Mouse (Mus musculus): ENCODE results near the gene Chrm3. TPM values are rescaled to one million over a fixed set of nuclear protein-coding genes. Genes with fewer than 3 reads are reported as not detected.

The Chrm3 gene
- polyA plus RNA-seq, 1 experiment from 2014 or later = 3.2 TPM

DNA sequence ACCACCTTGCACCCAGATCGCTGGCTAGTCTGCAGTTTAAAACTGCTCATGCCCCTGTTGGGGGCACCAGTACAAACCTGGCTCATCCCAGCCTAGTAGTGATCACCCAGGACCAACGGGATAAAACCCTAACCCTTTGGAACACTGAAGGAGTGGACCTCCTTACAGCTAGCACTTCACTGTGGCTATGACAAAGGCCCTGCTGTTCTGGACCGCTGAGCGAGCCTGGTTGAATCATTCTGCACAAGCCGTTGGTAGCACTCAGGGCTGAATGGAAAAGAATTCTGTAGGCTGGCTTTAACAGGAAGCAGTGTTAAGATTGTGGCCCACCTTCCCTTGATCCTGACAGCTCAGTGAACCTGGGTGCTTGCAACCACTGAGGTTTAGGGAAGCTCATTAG lies 470.2 kb downstream of the Chrm3 start:
- Histone ChIP-seq H3K27me3 (ENCODE audit: control insufficient read depth, insufficient read depth, low read length) (no peaks in the 10 kb centered on the region), H3K36me3 (ENCODE audit: control insufficient read depth, insufficient read depth, low read length) (no peaks in the 10 kb centered on the region), H3K9ac (ENCODE audit: low read length) (no peak overlapping the region), H3K4me1 (ENCODE audit: control insufficient read depth, insufficient read depth, low read length) (no peaks in the 10 kb centered on the region), H3K4me3 (replicated peaks; ENCODE audit: low read length) (no peak overlapping the region), H3K27ac (ENCODE audit: low read length) (no peak overlapping the region), H3K9me3 (replicated peaks; ENCODE audit: control insufficient read depth, low read length) (no peaks in the 10 kb centered on the region), H3K4me2 (ENCODE audit: low read depth, low read length) (no peak overlapping the region)
- WGBS = 70% methylated on average over 5 of the region's 5 CpGs
- no peak for ATAC-seq (ENCODE audit: insufficient read depth, low FRiP score)

GRCm38 (mm10) chr13:9889954-9890353 lies 470.7 kb downstream of the Chrm3 start:
- no peaks in the 10 kb centered on the region for H3K27me3 ChIP-seq (ENCODE audit: control insufficient read depth, insufficient read depth, low read length)
- H3K4me3 ChIP-seq (replicated peaks; ENCODE audit: low read length) = no peak overlapping the region
- H3K9ac ChIP-seq (ENCODE audit: low read length) = no peak overlapping the region
- H3K4me1 ChIP-seq (ENCODE audit: control insufficient read depth, insufficient read depth, low read length) = no peaks in the 10 kb centered on the region
- no peak for ATAC-seq (ENCODE audit: insufficient read depth, low FRiP score)
- no peaks in the 10 kb centered on the region for H3K9me3 ChIP-seq (replicated peaks; ENCODE audit: control insufficient read depth, low read length)
- H3K36me3 ChIP-seq (ENCODE audit: control insufficient read depth, insufficient read depth, low read length) = no peaks in the 10 kb centered on the region
- no peak overlapping the region for H3K27ac ChIP-seq (ENCODE audit: low read length)
- 69% methylated on average over 1 of the region's 1 CpGs for WGBS
- no peak overlapping the region for H3K4me2 ChIP-seq (ENCODE audit: low read depth, low read length)

DNA sequence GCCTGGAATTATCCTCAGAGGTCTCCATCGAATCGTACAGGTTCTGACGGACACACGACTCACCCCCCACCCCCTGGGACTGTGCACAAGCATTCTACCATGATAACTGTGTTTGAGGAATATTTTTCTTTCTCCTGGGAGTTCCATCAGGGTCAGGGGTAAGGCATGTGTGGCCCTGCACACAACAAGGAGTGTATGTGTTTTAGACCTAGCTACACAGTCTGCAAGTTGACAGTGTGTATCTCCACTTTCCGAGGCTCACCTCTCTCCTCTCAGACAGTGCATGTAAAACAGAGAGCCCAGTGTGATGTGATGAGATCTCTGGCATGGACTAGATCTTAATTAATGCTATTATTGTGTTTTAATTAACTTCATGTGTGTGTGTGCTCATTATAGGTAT lies 472.4 kb downstream of the Chrm3 start:
- H3K4me2 ChIP-seq (ENCODE audit: low read depth, low read length) = no peak overlapping the region
- no peaks in the 10 kb centered on the region for H3K9me3 ChIP-seq (replicated peaks; ENCODE audit: control insufficient read depth, low read length)
- WGBS = 66% methylated on average over 5 of the region's 5 CpGs
- no peak overlapping the region for H3K9ac ChIP-seq (ENCODE audit: low read length)
- H3K4me3 ChIP-seq (replicated peaks; ENCODE audit: low read length) = no peak overlapping the region
- no peak overlapping the region for H3K27ac ChIP-seq (ENCODE audit: low read length)
- no peak for ATAC-seq (ENCODE audit: insufficient read depth, low FRiP score)
- no peaks in the 10 kb centered on the region for H3K36me3 ChIP-seq (ENCODE audit: control insufficient read depth, insufficient read depth, low read length)
- H3K27me3 ChIP-seq (ENCODE audit: control insufficient read depth, insufficient read depth, low read length) = no peaks in the 10 kb centered on the region
- no peaks in the 10 kb centered on the region for H3K4me1 ChIP-seq (ENCODE audit: control insufficient read depth, insufficient read depth, low read length)

DNA sequence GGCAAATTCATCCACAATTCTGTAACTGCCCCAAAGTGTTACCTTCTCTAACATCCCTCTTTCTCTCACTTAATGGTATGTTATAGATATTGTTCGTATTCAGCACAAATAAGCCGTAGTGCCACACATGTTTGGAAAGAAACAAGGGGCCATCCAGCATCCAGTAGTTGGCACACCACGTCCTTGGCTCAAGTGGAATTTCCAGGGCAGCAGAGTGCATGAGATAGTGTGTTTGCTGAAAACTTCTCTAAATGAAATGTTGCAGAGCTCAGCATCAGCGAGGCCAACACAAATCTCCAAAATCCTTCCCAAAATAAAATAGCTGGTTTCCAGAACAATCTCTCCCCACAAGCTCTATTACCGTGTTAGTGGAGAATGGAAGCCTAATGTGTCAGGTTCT lies 473.4 kb downstream of the Chrm3 start:
- Histone ChIP-seq H3K27me3 (ENCODE audit: control insufficient read depth, insufficient read depth, low read length) (no peaks in the 10 kb centered on the region), H3K4me1 (ENCODE audit: control insufficient read depth, insufficient read depth, low read length) (no peaks in the 10 kb centered on the region), H3K9ac (ENCODE audit: low read length) (no peak overlapping the region), H3K27ac (ENCODE audit: low read length) (no peak overlapping the region), H3K36me3 (ENCODE audit: control insufficient read depth, insufficient read depth, low read length) (no peaks in the 10 kb centered on the region), H3K9me3 (replicated peaks; ENCODE audit: control insufficient read depth, low read length) (no peaks in the 10 kb centered on the region), H3K4me2 (ENCODE audit: low read depth, low read length) (no peak overlapping the region), H3K4me3 (replicated peaks; ENCODE audit: low read length) (no peak overlapping the region)
- ATAC-seq (ENCODE audit: insufficient read depth, low FRiP score) = no peak
- WGBS = 81% methylated on average over 5 of the region's 5 CpGs

DNA sequence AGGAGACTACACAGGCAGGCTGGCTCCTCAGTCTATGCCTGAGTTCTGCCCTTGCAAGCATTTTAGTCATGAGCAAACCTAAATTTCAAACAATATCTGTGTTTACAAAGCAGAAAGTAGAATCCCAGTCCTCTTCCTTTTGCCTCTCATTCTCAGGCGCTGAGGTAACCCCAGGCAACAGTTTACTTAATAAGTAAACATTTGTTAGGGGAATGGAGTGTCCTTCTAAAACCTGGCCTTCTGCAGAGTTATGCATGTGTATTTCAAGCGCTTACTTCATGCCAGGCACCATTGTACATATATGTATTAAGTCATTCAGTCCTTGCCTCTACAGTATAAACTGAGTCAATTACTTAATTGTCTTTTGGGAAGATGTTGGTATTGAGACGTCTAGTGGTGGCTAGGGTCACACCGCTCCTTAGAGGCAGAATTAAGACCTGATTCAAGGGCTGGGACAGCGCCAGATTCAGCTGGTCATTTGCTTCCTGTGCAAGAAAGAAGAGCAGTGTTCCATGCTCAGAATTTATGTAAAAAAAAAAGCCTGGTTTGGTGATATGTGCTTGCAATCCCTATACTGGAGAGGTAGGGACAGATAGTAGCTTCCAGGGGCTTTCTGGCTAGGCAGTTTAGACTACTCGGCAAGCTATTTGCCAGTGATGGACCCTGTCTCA lies 474.0 kb downstream of the Chrm3 start:
- Histone ChIP-seq H3K9me3 (replicated peaks; ENCODE audit: control insufficient read depth, low read length) (no peaks in the 10 kb centered on the region), H3K9ac (ENCODE audit: low read length) (no peak overlapping the region), H3K4me2 (ENCODE audit: low read depth, low read length) (no peak overlapping the region), H3K4me1 (ENCODE audit: control insufficient read depth, insufficient read depth, low read length) (no peaks in the 10 kb centered on the region), H3K36me3 (ENCODE audit: control insufficient read depth, insufficient read depth, low read length) (no peaks in the 10 kb centered on the region), H3K4me3 (replicated peaks; ENCODE audit: low read length) (no peak overlapping the region), H3K27me3 (ENCODE audit: control insufficient read depth, insufficient read depth, low read length) (no peaks in the 10 kb centered on the region), H3K27ac (ENCODE audit: low read length) (no peak overlapping the region)
- no peak; the same call in 1 of the 2 replicates for ATAC-seq (ENCODE audit: insufficient read depth, low FRiP score)
- 52% methylated on average over 6 of the region's 6 CpGs for WGBS

DNA sequence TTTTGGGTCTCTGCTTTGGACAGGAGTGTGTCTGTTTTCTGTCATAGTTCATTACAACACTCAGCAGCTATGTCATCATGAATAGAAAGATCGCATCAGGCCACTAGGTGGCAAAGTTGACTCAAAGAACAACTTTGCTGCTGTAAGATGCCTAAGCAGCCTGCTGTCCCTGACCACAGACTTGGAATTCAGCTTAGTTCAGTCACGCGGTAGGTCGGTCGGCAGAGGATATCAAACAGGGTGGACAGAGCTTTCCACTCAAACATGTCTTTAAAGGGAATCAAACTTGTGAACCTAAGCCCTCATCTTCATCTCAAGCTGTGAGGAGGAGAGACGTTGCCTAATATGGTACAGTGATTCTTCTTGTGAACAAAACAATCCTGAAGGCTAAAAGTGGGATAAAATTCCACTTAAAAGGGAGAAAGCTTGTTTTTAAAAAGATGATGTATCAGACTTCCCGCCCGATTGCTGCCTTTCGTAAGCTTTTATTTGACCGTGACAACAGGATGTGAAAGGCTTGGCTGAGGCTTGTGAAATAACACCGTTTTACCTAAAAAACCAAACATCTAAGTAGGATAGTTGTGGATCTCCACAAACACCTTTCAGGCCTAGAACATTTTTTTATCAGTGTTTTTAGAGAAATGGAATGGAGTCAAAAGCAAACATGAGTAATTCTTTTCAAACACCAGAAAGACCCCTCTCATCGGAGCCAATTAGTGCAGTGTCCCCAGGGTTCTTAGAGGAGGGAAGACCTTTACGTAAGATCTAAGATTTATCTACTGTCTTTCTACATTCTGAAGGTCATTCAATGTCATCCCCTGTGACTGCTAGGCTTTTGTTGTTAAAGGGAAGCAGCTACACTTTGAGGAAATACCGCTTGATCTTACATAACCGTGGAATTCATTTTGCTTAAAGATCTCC lies 478.0 kb downstream of the Chrm3 start:
- no peak overlapping the region for H3K9ac ChIP-seq (ENCODE audit: low read length)
- 36% methylated on average over 15 of the region's 15 CpGs for WGBS
- H3K27ac ChIP-seq (ENCODE audit: low read length) = no peak overlapping the region
- peak; percentile 61; the same call in 1 of the 2 replicates for ATAC-seq (ENCODE audit: insufficient read depth, low FRiP score)
- H3K27me3 ChIP-seq (ENCODE audit: control insufficient read depth, insufficient read depth, low read length) = no peaks in the 10 kb centered on the region
- no peaks in the 10 kb centered on the region for H3K4me1 ChIP-seq (ENCODE audit: control insufficient read depth, insufficient read depth, low read length)
- no peaks in the 10 kb centered on the region for H3K36me3 ChIP-seq (ENCODE audit: control insufficient read depth, insufficient read depth, low read length)
- H3K4me3 ChIP-seq (replicated peaks; ENCODE audit: low read length) = no peak overlapping the region
- H3K9me3 ChIP-seq (replicated peaks; ENCODE audit: control insufficient read depth, low read length) = no peaks in the 10 kb centered on the region
- H3K4me2 ChIP-seq (ENCODE audit: low read depth, low read length) = no peak overlapping the region

GRCm38 (mm10) chr13:9881930-9882329 lies 478.7 kb downstream of the Chrm3 start:
- Histone ChIP-seq H3K4me1 (ENCODE audit: control insufficient read depth, insufficient read depth, low read length) (no peaks in the 10 kb centered on the region), H3K4me3 (replicated peaks; ENCODE audit: low read length) (no peak overlapping the region), H3K27ac (ENCODE audit: low read length) (0 out of 2 replicates have a peak overlapping the region, but pooled peaks have one; percentile 38), H3K9ac (ENCODE audit: low read length) (no peak overlapping the region), H3K27me3 (ENCODE audit: control insufficient read depth, insufficient read depth, low read length) (no peaks in the 10 kb centered on the region), H3K36me3 (ENCODE audit: control insufficient read depth, insufficient read depth, low read length) (no peaks in the 10 kb centered on the region), H3K9me3 (replicated peaks; ENCODE audit: control insufficient read depth, low read length) (no peaks in the 10 kb centered on the region), H3K4me2 (ENCODE audit: low read depth, low read length) (no peak overlapping the region)
- no peak for ATAC-seq (ENCODE audit: insufficient read depth, low FRiP score)
- 35% methylated on average over 4 of the region's 4 CpGs for WGBS

GRCm38 (mm10) chr13:9880401-9880800 lies 480.2 kb downstream of the Chrm3 start:
- no peak overlapping the region for H3K27ac ChIP-seq (ENCODE audit: low read length)
- H3K4me1 ChIP-seq (ENCODE audit: control insufficient read depth, insufficient read depth, low read length) = no peaks in the 10 kb centered on the region
- H3K36me3 ChIP-seq (ENCODE audit: control insufficient read depth, insufficient read depth, low read length) = no peaks in the 10 kb centered on the region
- H3K4me3 ChIP-seq (replicated peaks; ENCODE audit: low read length) = no peak overlapping the region
- ATAC-seq (ENCODE audit: insufficient read depth, low FRiP score) = no peak
- H3K4me2 ChIP-seq (ENCODE audit: low read depth, low read length) = no peak overlapping the region
- H3K27me3 ChIP-seq (ENCODE audit: control insufficient read depth, insufficient read depth, low read length) = no peaks in the 10 kb centered on the region
- H3K9me3 ChIP-seq (replicated peaks; ENCODE audit: control insufficient read depth, low read length) = no peaks in the 10 kb centered on the region
- no peak overlapping the region for H3K9ac ChIP-seq (ENCODE audit: low read length)
- WGBS = 84% methylated on average over 4 of the region's 4 CpGs

- 87% methylated on average over 7 of the region's 7 CpGs for WGBS
- H3K27me3 ChIP-seq (ENCODE audit: control insufficient read depth, insufficient read depth, low read length) = no peaks in the 10 kb centered on the region
- no peak for ATAC-seq (ENCODE audit: insufficient read depth, low FRiP score)
Measured at GRCm38 (mm10) chr13:9878596-9879010, 482.0 kb downstream of the Chrm3 start.

More at GRCm38 (mm10) chr13:9878596-9879010, 482.0 kb downstream of the Chrm3 start:
- Histone ChIP-seq H3K9me3 (replicated peaks; ENCODE audit: control insufficient read depth, low read length) (no peaks in the 10 kb centered on the region), H3K27ac (ENCODE audit: low read length) (no peak overlapping the region), H3K4me1 (ENCODE audit: control insufficient read depth, insufficient read depth, low read length) (no peaks in the 10 kb centered on the region), H3K4me2 (ENCODE audit: low read depth, low read length) (no peak overlapping the region), H3K9ac (ENCODE audit: low read length) (no peak overlapping the region), H3K4me3 (replicated peaks; ENCODE audit: low read length) (no peak overlapping the region), H3K36me3 (ENCODE audit: control insufficient read depth, insufficient read depth, low read length) (no peaks in the 10 kb centered on the region)
